Mouse (Mus musculus): ENCODE results near the gene Slc9a9. TPM values are rescaled to one million over a fixed set of nuclear protein-coding genes. Genes with fewer than 3 reads are reported as not detected.

The Slc9a9 gene
- polyA plus RNA-seq, 1 experiment from 2014 or later, result 6.3 TPM

GRCm38 (mm10) chr9:94678021-94678655 is 8.4 kb downstream of the Slc9a9 start:
- no peak overlapping the region for H3K27ac ChIP-seq
- no peak overlapping the region for H3K4me3 ChIP-seq (replicated peaks; ENCODE audit: low read length)
- H3K4me1 ChIP-seq (replicated peaks; ENCODE audit: control insufficient read depth, insufficient read depth, low read length), result no peaks in the 10 kb centered on the region
- no peak overlapping the region for H3K9ac ChIP-seq
- 77% methylated on average over 3 of the region's 3 CpGs for WGBS
- no peaks in the 10 kb centered on the region for H3K9me3 ChIP-seq (ENCODE audit: control insufficient read depth, low read length)
- DNase-seq (ENCODE audit: low spot score) (no peak), ATAC-seq (ENCODE audit: low FRiP score) (no peak)
- H3K36me3 ChIP-seq (replicated peaks; ENCODE audit: control insufficient read depth, insufficient read depth), result no peaks in the 10 kb centered on the region
- no peaks in the 10 kb centered on the region for H3K27me3 ChIP-seq (ENCODE audit: control insufficient read depth, insufficient read depth, low read length)
- no peak overlapping the region for H3K4me2 ChIP-seq (replicated peaks)

- Histone ChIP-seq H3K27ac (no peak overlapping the region), H3K27me3 (ENCODE audit: control insufficient read depth, insufficient read depth, low read length) (no peaks in the 10 kb centered on the region), H3K9me3 (ENCODE audit: control insufficient read depth, low read length) (no peaks in the 10 kb centered on the region), H3K4me2 (replicated peaks) (no peak overlapping the region), H3K9ac (no peak overlapping the region), H3K4me3 (replicated peaks; ENCODE audit: low read length) (no peak overlapping the region), H3K36me3 (replicated peaks; ENCODE audit: control insufficient read depth, insufficient read depth) (no peaks in the 10 kb centered on the region), H3K4me1 (replicated peaks; ENCODE audit: control insufficient read depth, insufficient read depth, low read length) (no peaks in the 10 kb centered on the region)
- DNase-seq (ENCODE audit: low spot score) (no peak), ATAC-seq (ENCODE audit: low FRiP score) (no peak)
- 87% methylated on average over 18 of the region's 18 CpGs for WGBS
Measured at GRCm38 (mm10) chr9:94680468-94681094, 10.9 kb downstream of the Slc9a9 start.

DNA sequence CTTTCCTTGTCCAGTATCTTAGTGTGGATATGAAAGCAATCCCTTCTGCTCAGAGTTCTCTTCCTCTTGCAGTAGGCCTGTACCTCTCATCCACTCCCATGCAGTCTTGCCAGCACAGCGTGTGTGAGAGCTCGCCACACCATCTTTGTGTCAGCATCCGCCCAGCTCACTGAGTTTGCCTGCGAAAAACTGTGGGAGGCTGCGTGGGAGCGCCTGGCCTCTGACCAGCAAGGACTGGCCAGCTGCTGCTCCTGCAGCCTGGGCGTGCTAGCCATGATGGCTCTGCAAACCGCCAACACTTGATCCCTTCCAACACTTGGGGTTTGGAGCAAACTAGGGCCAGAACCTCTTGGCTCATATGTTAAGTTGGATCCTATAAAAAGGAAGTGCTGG is 11.4 kb downstream of the Slc9a9 start:
- no peak overlapping the region for H3K4me3 ChIP-seq (replicated peaks; ENCODE audit: low read length)
- ATAC-seq (ENCODE audit: low FRiP score), result no peak
- no peaks in the 10 kb centered on the region for H3K36me3 ChIP-seq (replicated peaks; ENCODE audit: control insufficient read depth, insufficient read depth)
- no peaks in the 10 kb centered on the region for H3K9me3 ChIP-seq (ENCODE audit: control insufficient read depth, low read length)
- no peak for DNase-seq (ENCODE audit: low spot score)
- H3K27me3 ChIP-seq (ENCODE audit: control insufficient read depth, insufficient read depth, low read length), result no peaks in the 10 kb centered on the region
- H3K4me2 ChIP-seq (replicated peaks), result no peak overlapping the region
- no peak overlapping the region for H3K27ac ChIP-seq
- H3K9ac ChIP-seq, result no peak overlapping the region
- H3K4me1 ChIP-seq (replicated peaks; ENCODE audit: control insufficient read depth, insufficient read depth, low read length), result no peaks in the 10 kb centered on the region
- 87% methylated on average over 8 of the region's 8 CpGs for WGBS

DNA sequence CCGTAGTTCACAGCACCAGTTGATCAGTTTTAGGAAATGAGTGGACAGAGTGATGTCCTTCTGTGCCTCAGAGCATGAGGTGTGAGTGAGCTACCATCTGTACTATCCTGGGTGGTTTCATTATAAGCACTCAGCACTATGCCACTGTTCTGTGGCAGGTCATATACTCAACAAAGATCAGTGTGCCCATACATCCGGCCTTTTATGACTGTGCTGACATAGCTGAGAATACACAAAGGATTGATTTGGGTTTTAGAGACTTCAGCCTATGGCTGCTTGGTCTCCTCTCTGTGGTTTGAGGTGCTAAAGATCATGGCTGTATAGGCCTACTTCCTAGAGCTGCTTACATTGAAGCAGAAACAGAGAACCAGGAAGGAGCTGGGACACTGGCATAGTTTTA is 12.6 kb downstream of the Slc9a9 start:
- no peaks in the 10 kb centered on the region for H3K4me1 ChIP-seq (replicated peaks; ENCODE audit: control insufficient read depth, insufficient read depth, low read length)
- H3K9ac ChIP-seq, result no peak overlapping the region
- H3K4me2 ChIP-seq (replicated peaks), result no peak overlapping the region
- H3K36me3 ChIP-seq (replicated peaks; ENCODE audit: control insufficient read depth, insufficient read depth), result no peaks in the 10 kb centered on the region
- H3K9me3 ChIP-seq (ENCODE audit: control insufficient read depth, low read length), result no peaks in the 10 kb centered on the region
- DNase-seq (ENCODE audit: low spot score), result no peak
- H3K27me3 ChIP-seq (ENCODE audit: control insufficient read depth, insufficient read depth, low read length), result no peaks in the 10 kb centered on the region
- no peak overlapping the region for H3K27ac ChIP-seq
- no peak for ATAC-seq (ENCODE audit: low FRiP score)
- WGBS, result 92% methylated on average over 2 of the region's 2 CpGs
- H3K4me3 ChIP-seq (replicated peaks; ENCODE audit: low read length), result no peak overlapping the region

- H3K36me3 ChIP-seq (replicated peaks; ENCODE audit: control insufficient read depth, insufficient read depth), result no peaks in the 10 kb centered on the region
- no peaks in the 10 kb centered on the region for H3K9me3 ChIP-seq (ENCODE audit: control insufficient read depth, low read length)
- no peaks in the 10 kb centered on the region for H3K27me3 ChIP-seq (ENCODE audit: control insufficient read depth, insufficient read depth, low read length)
- no peak overlapping the region for H3K4me2 ChIP-seq (replicated peaks)
- no peak overlapping the region for H3K4me3 ChIP-seq (replicated peaks; ENCODE audit: low read length)
- no peak for DNase-seq (ENCODE audit: low spot score)
- H3K27ac ChIP-seq, result no peak overlapping the region
- 83% methylated on average over 1 of the region's 1 CpGs for WGBS
- ATAC-seq (ENCODE audit: low FRiP score), result no peak
- no peaks in the 10 kb centered on the region for H3K4me1 ChIP-seq (replicated peaks; ENCODE audit: control insufficient read depth, insufficient read depth, low read length)
- no peak overlapping the region for H3K9ac ChIP-seq
Measured at GRCm38 (mm10) chr9:94685640-94686039, 15.9 kb downstream of the Slc9a9 start.

GRCm38 (mm10) chr9:94686380-94686779 is 16.7 kb downstream of the Slc9a9 start:
- ATAC-seq (ENCODE audit: low FRiP score), result no peak
- no peaks in the 10 kb centered on the region for H3K4me1 ChIP-seq (replicated peaks; ENCODE audit: control insufficient read depth, insufficient read depth, low read length)
- no peaks in the 10 kb centered on the region for H3K27me3 ChIP-seq (ENCODE audit: control insufficient read depth, insufficient read depth, low read length)
- 86% methylated on average over 2 of the region's 2 CpGs for WGBS
- no peak overlapping the region for H3K27ac ChIP-seq
- H3K4me3 ChIP-seq (replicated peaks; ENCODE audit: low read length), result no peak overlapping the region
- no peaks in the 10 kb centered on the region for H3K36me3 ChIP-seq (replicated peaks; ENCODE audit: control insufficient read depth, insufficient read depth)
- no peak overlapping the region for H3K4me2 ChIP-seq (replicated peaks)
- H3K9ac ChIP-seq, result no peak overlapping the region
- no peak for DNase-seq (ENCODE audit: low spot score)
- H3K9me3 ChIP-seq (ENCODE audit: control insufficient read depth, low read length), result no peaks in the 10 kb centered on the region

- DNase-seq (ENCODE audit: low spot score) (no peak), ATAC-seq (ENCODE audit: low FRiP score) (no peak)
- Histone ChIP-seq H3K27me3 (ENCODE audit: control insufficient read depth, insufficient read depth, low read length) (no peaks in the 10 kb centered on the region), H3K9ac (no peak overlapping the region), H3K4me3 (replicated peaks; ENCODE audit: low read length) (no peak overlapping the region), H3K4me1 (replicated peaks; ENCODE audit: control insufficient read depth, insufficient read depth, low read length) (no peaks in the 10 kb centered on the region), H3K4me2 (replicated peaks) (no peak overlapping the region), H3K9me3 (ENCODE audit: control insufficient read depth, low read length) (no peaks in the 10 kb centered on the region), H3K36me3 (replicated peaks; ENCODE audit: control insufficient read depth, insufficient read depth) (no peaks in the 10 kb centered on the region), H3K27ac (no peak overlapping the region)
- 92% methylated on average over 1 of the region's 1 CpGs for WGBS
Measured at GRCm38 (mm10) chr9:94687203-94687859, 17.6 kb downstream of the Slc9a9 start.

DNA sequence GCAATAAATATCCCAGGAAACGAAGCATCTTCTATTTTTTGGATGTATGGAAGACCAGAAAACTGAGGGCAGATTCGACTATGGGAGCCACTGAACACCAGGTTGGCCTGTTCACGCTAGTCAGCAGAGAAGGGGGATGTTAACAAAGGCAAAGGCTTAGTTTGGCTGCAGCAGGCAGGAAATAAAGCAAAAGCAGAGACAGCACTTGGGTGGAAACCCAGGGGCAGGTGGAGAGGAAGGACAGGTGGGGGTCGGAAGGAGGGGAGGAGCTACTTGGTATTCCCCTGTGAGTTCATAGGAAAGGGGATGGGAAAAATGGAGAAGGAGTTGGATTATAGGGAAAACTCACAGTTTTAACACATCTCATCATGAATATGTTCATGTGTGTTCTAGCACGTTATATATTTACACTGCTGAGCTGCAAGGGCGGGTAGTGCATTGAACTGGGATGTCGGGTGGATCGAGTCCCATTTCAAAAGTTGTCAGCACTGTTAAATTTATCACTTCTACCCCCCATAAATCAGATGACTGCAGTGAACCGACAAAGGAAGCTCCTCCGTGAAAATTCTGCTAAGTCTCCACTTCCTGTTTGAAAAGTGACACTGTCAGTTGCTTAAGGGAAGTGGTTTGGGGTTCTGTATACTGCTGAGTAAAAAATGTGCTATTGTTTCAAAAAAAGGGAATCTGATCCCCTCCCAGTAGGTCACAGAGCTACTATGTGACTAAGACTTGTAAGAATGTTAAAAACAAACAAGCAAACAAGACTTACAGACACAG is 21.8 kb downstream of the Slc9a9 start:
- no peak overlapping the region for H3K27ac ChIP-seq
- H3K4me3 ChIP-seq (replicated peaks; ENCODE audit: low read length), result no peak overlapping the region
- no peak for ATAC-seq (ENCODE audit: low FRiP score)
- H3K4me2 ChIP-seq (replicated peaks), result no peak overlapping the region
- H3K9me3 ChIP-seq (ENCODE audit: control insufficient read depth, low read length), result no peaks in the 10 kb centered on the region
- no peak for DNase-seq (ENCODE audit: low spot score)
- no peak overlapping the region for H3K9ac ChIP-seq
- 68% methylated on average over 10 of the region's 10 CpGs for WGBS
- no peaks in the 10 kb centered on the region for H3K4me1 ChIP-seq (replicated peaks; ENCODE audit: control insufficient read depth, insufficient read depth, low read length)
- no peaks in the 10 kb centered on the region for H3K36me3 ChIP-seq (replicated peaks; ENCODE audit: control insufficient read depth, insufficient read depth)
- no peaks in the 10 kb centered on the region for H3K27me3 ChIP-seq (ENCODE audit: control insufficient read depth, insufficient read depth, low read length)

DNA sequence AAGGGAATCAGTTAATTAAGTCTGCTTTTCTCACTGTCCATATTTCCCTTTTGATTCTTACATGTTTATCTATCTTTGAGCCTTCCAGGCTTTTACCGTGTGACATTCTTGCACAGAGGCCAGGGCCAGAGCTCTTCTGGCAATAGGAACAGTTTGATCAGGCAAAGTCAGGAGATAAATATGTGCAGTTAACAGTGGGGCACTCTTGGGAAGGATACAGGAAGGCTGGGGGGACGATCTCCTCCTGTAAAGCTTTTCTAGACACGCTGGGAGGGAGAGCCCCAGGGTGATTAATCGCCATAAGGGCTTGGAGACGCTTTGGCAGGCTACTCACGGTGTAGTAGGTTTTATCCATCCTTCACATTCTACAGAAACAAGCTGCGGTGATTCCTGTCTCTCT is 22.4 kb downstream of the Slc9a9 start:
- Histone ChIP-seq H3K27ac (no peak overlapping the region), H3K9ac (no peak overlapping the region), H3K36me3 (replicated peaks; ENCODE audit: control insufficient read depth, insufficient read depth) (no peaks in the 10 kb centered on the region), H3K4me3 (replicated peaks; ENCODE audit: low read length) (no peak overlapping the region), H3K4me2 (replicated peaks) (no peak overlapping the region), H3K27me3 (ENCODE audit: control insufficient read depth, insufficient read depth, low read length) (no peaks in the 10 kb centered on the region), H3K9me3 (ENCODE audit: control insufficient read depth, low read length) (no peaks in the 10 kb centered on the region), H3K4me1 (replicated peaks; ENCODE audit: control insufficient read depth, insufficient read depth, low read length) (no peaks in the 10 kb centered on the region)
- ATAC-seq (ENCODE audit: low FRiP score) (no peak), DNase-seq (ENCODE audit: low spot score) (no peak)
- WGBS, result 43% methylated on average over 7 of the region's 7 CpGs
